Mouse (Mus musculus): ENCODE results near the gene 1700021F05Rik. TPM values are rescaled to one million over a fixed set of nuclear protein-coding genes. Genes with fewer than 3 reads are reported as not detected.

Gene 1700021F05Rik
- polyA plus RNA-seq, 1 experiment: 72.0 TPM

GRCm38 (mm10) chr10:43551388-43551787 is 10.6 kb upstream of the 1700021F05Rik start:
- no peaks in the 10 kb centered on the region for H3K9me3 ChIP-seq (replicated peaks; ENCODE audit: control insufficient read depth, insufficient read depth, low read length, poor library complexity, severe bottlenecking)
- H3K36me3 ChIP-seq (ENCODE audit: control insufficient read depth, insufficient read depth, low read length, poor library complexity, severe bottlenecking): no peaks in the 10 kb centered on the region
- H3K4me3 ChIP-seq (ENCODE audit: low read depth, low read length): no peak overlapping the region
- peak overlapping the region; percentile 37; the same call in 1 of the 2 replicates for H3K9ac ChIP-seq (ENCODE audit: low read depth, poor library complexity, severe bottlenecking)
- H3K4me1 ChIP-seq (ENCODE audit: control insufficient read depth, insufficient read depth, low read length): peaks cover 2% of the 10 kb centered on the region
- no peaks in the 10 kb centered on the region for H3K27me3 ChIP-seq (ENCODE audit: control insufficient read depth, insufficient read depth, low read length, poor library complexity, severe bottlenecking)
- peak overlapping the region; percentile 81 for H3K27ac ChIP-seq (ENCODE audit: insufficient read depth, low read length)
- no peak for TF ChIP-seq CTCF (IDR thresholded peaks at IDR 0.05; ENCODE audit: low read depth, low read length)
- peak; percentile 97 for TF ChIP-seq EP300 (IDR thresholded peaks at IDR 0.05; ENCODE audit: insufficient read depth, low read depth, low read length)

- Histone ChIP-seq H3K4me1 (ENCODE audit: control insufficient read depth, insufficient read depth, low read length) (peaks cover 2% of the 10 kb centered on the region), H3K4me3 (ENCODE audit: low read depth, low read length) (no peak overlapping the region), H3K9me3 (replicated peaks; ENCODE audit: control insufficient read depth, insufficient read depth, low read length, poor library complexity, severe bottlenecking) (no peaks in the 10 kb centered on the region), H3K9ac (ENCODE audit: low read depth, poor library complexity, severe bottlenecking) (peak overlapping the region; percentile 37; the same call in 1 of the 2 replicates), H3K27me3 (ENCODE audit: control insufficient read depth, insufficient read depth, low read length, poor library complexity, severe bottlenecking) (no peaks in the 10 kb centered on the region), H3K27ac (ENCODE audit: insufficient read depth, low read length) (peak overlapping the region; percentile 81), H3K36me3 (ENCODE audit: control insufficient read depth, insufficient read depth, low read length, poor library complexity, severe bottlenecking) (no peaks in the 10 kb centered on the region)
- TF ChIP-seq POLR2A (IDR thresholded peaks at IDR 0.05; ENCODE audit: insufficient read depth, low read length): no peak
- TF ChIP-seq EP300 (IDR thresholded peaks at IDR 0.05; ENCODE audit: insufficient read depth, low read depth, low read length): peak; percentile 81
- no peak for TF ChIP-seq CTCF (IDR thresholded peaks at IDR 0.05; ENCODE audit: low read depth, low read length)
These were observed 10.1 kb upstream of the 1700021F05Rik start for GRCm38 (mm10) chr10:43550923-43551322.

GRCm38 (mm10) chr10:43549411-43549810 is 8.6 kb upstream of the 1700021F05Rik start:
- no peak overlapping the region for H3K27ac ChIP-seq (ENCODE audit: insufficient read depth, low read length)
- TF ChIP-seq EP300 (IDR thresholded peaks at IDR 0.05; ENCODE audit: insufficient read depth, low read depth, low read length): no peak
- TF ChIP-seq POLR2A (IDR thresholded peaks at IDR 0.05; ENCODE audit: insufficient read depth, low read length): no peak
- peak; percentile 65 for TF ChIP-seq CTCF (IDR thresholded peaks at IDR 0.05; ENCODE audit: low read depth, low read length)

GRCm38 (mm10) chr10:43541153-43541544 is 355 bp upstream of the 1700021F05Rik start:
- H3K4me3 ChIP-seq (ENCODE audit: low read depth, low read length): no peak overlapping the region
- H3K9me3 ChIP-seq (replicated peaks; ENCODE audit: control insufficient read depth, insufficient read depth, low read length, poor library complexity, severe bottlenecking): no peaks in the 10 kb centered on the region
- H3K9ac ChIP-seq (ENCODE audit: low read depth, poor library complexity, severe bottlenecking): no peak overlapping the region
- TF ChIP-seq CTCF (IDR thresholded peaks at IDR 0.05; ENCODE audit: low read depth, low read length) (no peak), EP300 (IDR thresholded peaks at IDR 0.05; ENCODE audit: insufficient read depth, low read depth, low read length) (no peak), POLR2A (IDR thresholded peaks at IDR 0.05; ENCODE audit: insufficient read depth, low read length) (no peak)
- no peaks in the 10 kb centered on the region for H3K4me1 ChIP-seq (ENCODE audit: control insufficient read depth, insufficient read depth, low read length)
- H3K36me3 ChIP-seq (ENCODE audit: control insufficient read depth, insufficient read depth, low read length, poor library complexity, severe bottlenecking): no peaks in the 10 kb centered on the region
- H3K27me3 ChIP-seq (ENCODE audit: control insufficient read depth, insufficient read depth, low read length, poor library complexity, severe bottlenecking): no peaks in the 10 kb centered on the region
- H3K27ac ChIP-seq (ENCODE audit: insufficient read depth, low read length): no peak overlapping the region

More at GRCm38 (mm10) chr10:43549411-43549810, 8.6 kb upstream of the 1700021F05Rik start:
- Histone ChIP-seq H3K36me3 (ENCODE audit: control insufficient read depth, insufficient read depth, low read length, poor library complexity, severe bottlenecking) (no peaks in the 10 kb centered on the region), H3K9me3 (replicated peaks; ENCODE audit: control insufficient read depth, insufficient read depth, low read length, poor library complexity, severe bottlenecking) (no peaks in the 10 kb centered on the region), H3K4me1 (ENCODE audit: control insufficient read depth, insufficient read depth, low read length) (peaks cover 2% of the 10 kb centered on the region), H3K9ac (ENCODE audit: low read depth, poor library complexity, severe bottlenecking) (no peak overlapping the region), H3K27me3 (ENCODE audit: control insufficient read depth, insufficient read depth, low read length, poor library complexity, severe bottlenecking) (no peaks in the 10 kb centered on the region), H3K4me3 (ENCODE audit: low read depth, low read length) (no peak overlapping the region)

- H3K27ac ChIP-seq (ENCODE audit: insufficient read depth, low read length): no peak overlapping the region
- H3K36me3 ChIP-seq (ENCODE audit: control insufficient read depth, insufficient read depth, low read length, poor library complexity, severe bottlenecking): peaks cover 2% of the 10 kb centered on the region; the same call in 1 of the 2 replicates
These were observed 966 bp downstream of the 1700021F05Rik start for GRCm38 (mm10) chr10:43539746-43540310.

GRCm38 (mm10) chr10:43538831-43539230 is 2.0 kb downstream of the 1700021F05Rik start:
- Histone ChIP-seq H3K27me3 (ENCODE audit: control insufficient read depth, insufficient read depth, low read length, poor library complexity, severe bottlenecking) (no peaks in the 10 kb centered on the region), H3K36me3 (ENCODE audit: control insufficient read depth, insufficient read depth, low read length, poor library complexity, severe bottlenecking) (peaks cover 2% of the 10 kb centered on the region; the same call in 1 of the 2 replicates), H3K9me3 (replicated peaks; ENCODE audit: control insufficient read depth, insufficient read depth, low read length, poor library complexity, severe bottlenecking) (no peaks in the 10 kb centered on the region), H3K4me3 (ENCODE audit: low read depth, low read length) (no peak overlapping the region), H3K9ac (ENCODE audit: low read depth, poor library complexity, severe bottlenecking) (no peak overlapping the region), H3K27ac (ENCODE audit: insufficient read depth, low read length) (no peak overlapping the region), H3K4me1 (ENCODE audit: control insufficient read depth, insufficient read depth, low read length) (no peaks in the 10 kb centered on the region)
- no peak for TF ChIP-seq CTCF (IDR thresholded peaks at IDR 0.05; ENCODE audit: low read depth, low read length)
- TF ChIP-seq EP300 (IDR thresholded peaks at IDR 0.05; ENCODE audit: insufficient read depth, low read depth, low read length): no peak
- TF ChIP-seq POLR2A (IDR thresholded peaks at IDR 0.05; ENCODE audit: insufficient read depth, low read length): no peak

More at GRCm38 (mm10) chr10:43539746-43540310, 966 bp downstream of the 1700021F05Rik start:
- Histone ChIP-seq H3K27me3 (ENCODE audit: control insufficient read depth, insufficient read depth, low read length, poor library complexity, severe bottlenecking) (no peaks in the 10 kb centered on the region), H3K4me1 (ENCODE audit: control insufficient read depth, insufficient read depth, low read length) (no peaks in the 10 kb centered on the region), H3K9ac (ENCODE audit: low read depth, poor library complexity, severe bottlenecking) (peak overlapping the region; percentile 66), H3K4me3 (ENCODE audit: low read depth, low read length) (peak overlapping the region; percentile 95), H3K9me3 (replicated peaks; ENCODE audit: control insufficient read depth, insufficient read depth, low read length, poor library complexity, severe bottlenecking) (no peaks in the 10 kb centered on the region)
- TF ChIP-seq EP300 (IDR thresholded peaks at IDR 0.05; ENCODE audit: insufficient read depth, low read depth, low read length): no peak
- TF ChIP-seq POLR2A (IDR thresholded peaks at IDR 0.05; ENCODE audit: insufficient read depth, low read length): no peak
- no peak for TF ChIP-seq CTCF (IDR thresholded peaks at IDR 0.05; ENCODE audit: low read depth, low read length)
